Mouse (Mus musculus) midbrain, embryonic 10.5 days (tissue): ENCODE measurements at regions not wholly inside any gene's neighbourhood (a gene's known extent, or its start where the extent isn't known, plus 50 kb on each side); places are given as distances from the start of the nearest gene placed in this dataset.

Experiments used
- DNase-seq: peaks from one replicate; pipeline ENCODE4 v3.0.0-alpha.2; 2017; ENCODE audit warnings: low spot score
- H3K27ac ChIP-seq: fragments of 300-500 bp; sonication (generic); replicated peaks from 2 replicates; pipeline ENCODE4 v1.5.1; 2016; ENCODE audit warnings: mild to moderate bottlenecking
- H3K27me3 ChIP-seq: fragments of 300-500 bp; sonication (generic); 2 replicates; pipeline ENCODE4 v1.6.1; 2016; ENCODE audit warnings: low read depth, mild to moderate bottlenecking; ENCODE audit not compliant: poor library complexity, severe bottlenecking
- H3K36me3 ChIP-seq: fragments of 300-500 bp; sonication (generic); 2 replicates; pipeline ENCODE4 v1.6.1; 2016; ENCODE audit warnings: mild to moderate bottlenecking, moderate library complexity
- H3K4me1 ChIP-seq: fragments of 300-500 bp; sonication (generic); 2 replicates; pipeline ENCODE4 v1.6.1; 2016
- H3K4me3 ChIP-seq: fragments of 300-500 bp; sonication (generic); 2 replicates; pipeline ENCODE4 v1.5.1; 2016; ENCODE audit warnings: mild to moderate bottlenecking, moderate library complexity
- H3K9me3 ChIP-seq: fragments of 300-500 bp; sonication (generic); replicated peaks from 2 replicates; pipeline ENCODE4 v1.6.1; 2016; ENCODE audit warnings: mild to moderate bottlenecking
- WGBS: fragments of 180-500 bp; shearing (Covaris S2); methylation state at CpG from one replicate; pipeline ENCODE4 v1.1.7; 2016; 5-methylcytosine and 5-hydroxymethylcytosine counted together

- peaks cover 23% of the 10 kb centered on the region for H3K27me3 ChIP-seq
- WGBS = 68% methylated on average over 5 of the region's 5 CpGs
- no peaks in the 10 kb centered on the region for H3K9me3 ChIP-seq
- H3K27ac ChIP-seq = no peak overlapping the region
- H3K4me3 ChIP-seq = no peak overlapping the region
- peaks cover 12% of the 10 kb centered on the region for H3K4me1 ChIP-seq
- no peaks in the 10 kb centered on the region for H3K36me3 ChIP-seq
- no peak for DNase-seq
Observed at GRCm38 (mm10) chr2:129961522-129961921, 50.6 kb upstream of the Tgm3 start.
